In the genomic region with DNA sequence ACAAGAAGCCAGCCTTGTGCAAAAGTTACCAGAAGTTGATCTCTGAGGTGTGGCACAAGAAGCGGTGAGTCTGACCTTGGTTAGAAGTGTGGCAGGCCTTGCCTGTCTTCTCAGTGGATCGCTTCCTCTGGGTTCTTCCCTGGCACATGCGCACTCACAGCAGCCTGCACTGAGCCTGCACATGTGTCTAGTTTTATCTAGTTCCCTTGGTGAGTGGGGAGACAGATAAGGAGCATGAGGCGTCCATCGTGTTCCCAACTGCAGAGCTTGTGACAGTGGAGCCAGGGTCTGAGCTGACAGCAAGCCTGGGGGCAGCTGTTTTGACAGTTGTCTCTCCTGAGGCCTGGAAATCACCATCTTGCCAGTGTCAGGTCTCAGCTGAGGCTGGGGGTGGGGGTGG, we compare ENCODE assay signal across 11 mouse cellular contexts. TPM values are rescaled to one million over a fixed set of nuclear protein-coding genes. Genes with fewer than 3 reads are reported as not detected.
DNase-seq lines count a peak whose midpoint lies in the region; ATAC-seq and TF ChIP-seq lines count a peak whose summit lies in the region.
"Had no signal": no experiment of that assay in that cellular context is flagged by ENCODE, and none has a peak within 500 bp of the region (broad histone marks: within the 10 kb centered on the region; RNA-seq: fewer than 3 reads in every experiment).

No protein-coding gene starts in this region.

- H3K9me3 ChIP-seq in hindbrain, embryonic 13.5 days: no peaks in the 10 kb centered on the region
- no peaks in the 10 kb centered on the region for H3K9me3 ChIP-seq in hindbrain, embryonic 10.5 days
- no peaks in the 10 kb centered on the region for H3K9me3 ChIP-seq in heart, embryonic 14.5 days (ENCODE audit: control insufficient read depth, low read length)
- H3K9me3 ChIP-seq in midbrain, embryonic 10.5 days (replicated peaks): no peaks in the 10 kb centered on the region

- no peak overlapping the region for H3K9ac ChIP-seq in hindbrain, embryonic 13.5 days
- peak overlapping the region; percentile 42 for H3K9ac ChIP-seq in heart, embryonic 14.5 days (ENCODE audit: low read length)
- H3K9ac ChIP-seq: hindbrain, embryonic 14.5 days had no signal

- H3K4me2 ChIP-seq in hindbrain, embryonic 13.5 days: no peak overlapping the region
- peak overlapping the region; percentile 31 for H3K4me2 ChIP-seq in heart, embryonic 14.5 days (ENCODE audit: low read length)
- H3K4me2 ChIP-seq: hindbrain, embryonic 14.5 days had no signal

- H3K27me3 ChIP-seq in hindbrain, embryonic 13.5 days: no peaks in the 10 kb centered on the region
- H3K27me3 ChIP-seq in hindbrain, embryonic 10.5 days (ENCODE audit: insufficient read depth, poor library complexity, severe bottlenecking): no peaks in the 10 kb centered on the region
- H3K27me3 ChIP-seq in heart, embryonic 14.5 days (ENCODE audit: control insufficient read depth, insufficient read depth, low read length): no peaks in the 10 kb centered on the region
- no peaks in the 10 kb centered on the region for H3K27me3 ChIP-seq in midbrain, embryonic 10.5 days (ENCODE audit: low read depth, poor library complexity, severe bottlenecking)

- TF ChIP-seq CTCF in brain, embryonic 14.5 days (IDR thresholded peaks at IDR 0.05; ENCODE audit: borderline replicate concordance, extremely low read depth, insufficient read depth, insufficient read length): no peak

- ATAC-seq in hindbrain, embryonic 13.5 days (ENCODE audit: low FRiP score): no peak
- peak; percentile 77 for ATAC-seq in heart, embryonic 14.5 days (ENCODE audit: insufficient number of reproducible peaks, insufficient read depth, low FRiP score, low read depth)
- ATAC-seq in megakaryocyte progenitor cell, adult 5-6 weeks (replicated peaks; ENCODE audit: poor library complexity): peak; percentile 89

- WGBS in hindbrain, embryonic 13.5 days: 78% methylated on average over 5 of the region's 5 CpGs
- WGBS in hindbrain, embryonic 10.5 days: 86% methylated on average over 5 of the region's 5 CpGs
- 4% methylated on average over 5 of the region's 5 CpGs for WGBS in heart, embryonic 14.5 days
- WGBS in midbrain, embryonic 10.5 days: 83% methylated on average over 5 of the region's 5 CpGs

- H3K4me3 ChIP-seq in hindbrain, embryonic 13.5 days: no peak overlapping the region
- H3K4me3 ChIP-seq in hindbrain, embryonic 10.5 days: no peak overlapping the region
- H3K4me3 ChIP-seq in heart, embryonic 14.5 days (ENCODE audit: control insufficient read depth in 1 of 2, insufficient read depth in 1 of 2, low read depth in 1 of 2, low read length in 2 of 2): no peak overlapping the region
- H3K4me3 ChIP-seq in midbrain, embryonic 10.5 days: no peak overlapping the region

- H3K27ac ChIP-seq in hindbrain, embryonic 13.5 days: peak overlapping the region; percentile 35; the same call in 1 of the 2 replicates
- H3K27ac ChIP-seq in hindbrain, embryonic 10.5 days: no peak overlapping the region
- H3K27ac ChIP-seq in heart, embryonic 14.5 days (replicated peaks in 1 of 2; ENCODE audit: control insufficient read depth in 1 of 2, insufficient read depth in 1 of 2, low read depth in 2 of 2, low read length in 2 of 2): peak overlapping the region; percentile 91 to 95
- no peak overlapping the region for H3K27ac ChIP-seq in midbrain, embryonic 10.5 days (replicated peaks)
- H3K27ac ChIP-seq: hindbrain, embryonic 14.5 days had no signal

- H3K4me1 ChIP-seq in hindbrain, embryonic 13.5 days (replicated peaks): peaks cover 8% of the 10 kb centered on the region; the same call in 1 of the 2 replicates
- no peaks in the 10 kb centered on the region for H3K4me1 ChIP-seq in hindbrain, embryonic 10.5 days (replicated peaks)
- H3K4me1 ChIP-seq in heart, embryonic 14.5 days (ENCODE audit: control insufficient read depth in 2 of 2, insufficient read depth in 2 of 2, low read length in 2 of 2): peaks cover 18 to 27% of the 10 kb centered on the region in 2 experiments
- H3K4me1 ChIP-seq in midbrain, embryonic 10.5 days: no peaks in the 10 kb centered on the region

- DNase-seq in hindbrain, embryonic 10.5 days (ENCODE audit: low spot score): no peak
- peak; percentile 7 for DNase-seq in brain, embryonic 14.5 days (ENCODE audit: low read depth)
- no peak for DNase-seq in left cerebral cortex, adult 8-10 months (ENCODE audit: low spot score in 2 of 2)
- no peak for DNase-seq in layer of hippocampus, adult 11-12 months (ENCODE audit: low spot score)
- DNase-seq in midbrain, embryonic 10.5 days (ENCODE audit: low spot score): no peak
- DNase-seq: adrenal gland, adult 2 months; B cell, adult 2 months had no signal

- no peak for TF ChIP-seq POLR2A in brain, embryonic 14.5 days (IDR thresholded peaks at IDR 0.05; ENCODE audit: borderline replicate concordance, extremely low read depth, insufficient read depth, insufficient read length, poor library complexity, severe bottlenecking)

- peaks cover 96% of the 10 kb centered on the region for H3K36me3 ChIP-seq in hindbrain, embryonic 13.5 days
- peaks cover 78% of the 10 kb centered on the region for H3K36me3 ChIP-seq in hindbrain, embryonic 10.5 days
- peaks cover 88% of the 10 kb centered on the region for H3K36me3 ChIP-seq in heart, embryonic 14.5 days (ENCODE audit: control insufficient read depth, insufficient read depth, low read length)
- H3K36me3 ChIP-seq in midbrain, embryonic 10.5 days: peaks cover 62% of the 10 kb centered on the region

RNA-seq across cellular contexts. Expression of a gene that starts 24.4 kb away (rescaled TPM):
- 42.4 and 45.4 TPM in 2 replicates for polyA plus RNA-seq in hindbrain, embryonic 13.5 days (2015; fragmentation: Nextera tagmentation; extraction: Ambion mirVana)
- 19.3 and 25.9 TPM in 2 replicates for polyA plus RNA-seq in hindbrain, embryonic 10.5 days (2016; fragmentation: Nextera tagmentation; extraction: Ambion mirVana)
- 41.8 and 42.5 TPM in 2 replicates for polyA plus RNA-seq in brain, embryonic 14.5 days (2012; rRNA removed)
- polyA plus RNA-seq in heart, embryonic 14.5 days (2014; fragmentation: Nextera tagmentation; extraction: Ambion mirVana): 34.4 and 35.6 TPM in 2 replicates
- 1.9 and 2.2 TPM in 2 replicates for total RNA-seq in megakaryocyte progenitor cell, adult 5-6 weeks (2015)
- total RNA-seq in megakaryocyte progenitor cell, adult 5-6 weeks (2017): 2.7 TPM in 2 replicates
- total RNA-seq in left cerebral cortex, adult 8-10 months (2022): 10 to 100 TPM; 73.0 to 84.0 (median 79.6) TPM
- polyA plus RNA-seq in midbrain, embryonic 10.5 days (2016; fragmentation: Nextera tagmentation; extraction: Ambion mirVana): 19.8 and 27.6 TPM in 2 replicates

RNA-seq across cellular contexts. Expression of a gene that starts 24.4 kb away (rescaled TPM):
- 90.9 and 99.6 TPM in 2 replicates for polyA plus RNA-seq in hindbrain, embryonic 13.5 days (2015; fragmentation: Nextera tagmentation; extraction: Ambion mirVana)
- 61.1 and 73.3 TPM in 2 replicates for polyA plus RNA-seq in hindbrain, embryonic 10.5 days (2016; fragmentation: Nextera tagmentation; extraction: Ambion mirVana)
- 69.0 and 72.0 TPM in 2 replicates for polyA plus RNA-seq in brain, embryonic 14.5 days (2012; rRNA removed)
- polyA plus RNA-seq in heart, embryonic 14.5 days (2014; fragmentation: Nextera tagmentation; extraction: Ambion mirVana): 30.8 and 32.9 TPM in 2 replicates
- 40.5 and 43.3 TPM in 2 replicates for total RNA-seq in megakaryocyte progenitor cell, adult 5-6 weeks (2015)
- total RNA-seq in megakaryocyte progenitor cell, adult 5-6 weeks (2017): 68.0 and 73.9 TPM in 2 replicates
- total RNA-seq in left cerebral cortex, adult 8-10 months (2022): 10 to 100 TPM; 63.7 to 79.7 (median 70.2) TPM
- 63.3 and 71.9 TPM in 2 replicates for polyA plus RNA-seq in midbrain, embryonic 10.5 days (2016; fragmentation: Nextera tagmentation; extraction: Ambion mirVana)

RNA-seq across cellular contexts. Expression of a gene that starts 38.7 kb away (rescaled TPM):
- polyA plus RNA-seq in hindbrain, embryonic 13.5 days (2015; fragmentation: Nextera tagmentation; extraction: Ambion mirVana): 90.8 and 92.5 TPM in 2 replicates
- 82.4 and 84.1 TPM in 2 replicates for polyA plus RNA-seq in hindbrain, embryonic 10.5 days (2016; fragmentation: Nextera tagmentation; extraction: Ambion mirVana)
- 66.9 and 79.1 TPM in 2 replicates for polyA plus RNA-seq in brain, embryonic 14.5 days (2012; rRNA removed)
- polyA plus RNA-seq in heart, embryonic 14.5 days (2014; fragmentation: Nextera tagmentation; extraction: Ambion mirVana): 44.4 and 48.8 TPM in 2 replicates
- 63.5 and 65.1 TPM in 2 replicates for total RNA-seq in megakaryocyte progenitor cell, adult 5-6 weeks (2015)
- total RNA-seq in megakaryocyte progenitor cell, adult 5-6 weeks (2017): 71.7 and 96.5 TPM in 2 replicates
- 10 to 100 TPM; 34.4 to 45.2 (median 37.9) TPM for total RNA-seq in left cerebral cortex, adult 8-10 months (2022)
- polyA plus RNA-seq in midbrain, embryonic 10.5 days (2016; fragmentation: Nextera tagmentation; extraction: Ambion mirVana): 90.6 and 94.5 TPM in 2 replicates

RNA-seq across cellular contexts. Expression of a gene that starts 53.7 kb away (rescaled TPM):
- 17.4 and 17.6 TPM in 2 replicates for polyA plus RNA-seq in hindbrain, embryonic 13.5 days (2015; fragmentation: Nextera tagmentation; extraction: Ambion mirVana)
- 19.1 and 23.8 TPM in 2 replicates for polyA plus RNA-seq in hindbrain, embryonic 10.5 days (2016; fragmentation: Nextera tagmentation; extraction: Ambion mirVana)
- 32.0 and 37.6 TPM in 2 replicates for polyA plus RNA-seq in brain, embryonic 14.5 days (2012; rRNA removed)
- polyA plus RNA-seq in heart, embryonic 14.5 days (2014; fragmentation: Nextera tagmentation; extraction: Ambion mirVana): 22.4 and 26.1 TPM in 2 replicates
- total RNA-seq in megakaryocyte progenitor cell, adult 5-6 weeks (2015): 28.6 and 29.4 TPM in 2 replicates
- total RNA-seq in megakaryocyte progenitor cell, adult 5-6 weeks (2017): 36.4 and 38.9 TPM in 2 replicates
- total RNA-seq in left cerebral cortex, adult 8-10 months (2022): 10 to 100 TPM; 25.8 to 29.1 (median 28.0) TPM
- 21.9 and 22.4 TPM in 2 replicates for polyA plus RNA-seq in midbrain, embryonic 10.5 days (2016; fragmentation: Nextera tagmentation; extraction: Ambion mirVana)

Comparison
In these comparisons a context has a peak if more than half of its experiments do, and no peak if none do; other contexts are left out.
1. H3K27ac ChIP-seq: peak in hindbrain, embryonic 13.5 days (single experiment) and heart, embryonic 14.5 days (2 of 2); none in hindbrain, embryonic 10.5 days (single experiment) and midbrain, embryonic 10.5 days (single experiment).